Mouse (Mus musculus) small intestine, adult 2 months (tissue): Measurements from ENCODE around the gene Pip5k1c.

Experiments used
- CTCF ChIP-seq: fragments of 200-500 bp; IDR thresholded peaks from 2 replicates; pipeline ENCODE4 v1.5.1; 2012; ENCODE audit warnings: low read depth, mild to moderate bottlenecking, control low read depth, inconsistent platforms, low read length, moderate library complexity, mixed read lengths; ENCODE audit not compliant: insufficient replicate concordance, insufficient read length; ENCODE audit errors: extremely low read depth
- POLR2A ChIP-seq: fragments of 200-500 bp; IDR thresholded peaks from 2 replicates; pipeline ENCODE4 v1.6.1; 2012; ENCODE audit warnings: low read depth, mild to moderate bottlenecking, control low read depth, inconsistent platforms, low read length, moderate library complexity

DNA sequence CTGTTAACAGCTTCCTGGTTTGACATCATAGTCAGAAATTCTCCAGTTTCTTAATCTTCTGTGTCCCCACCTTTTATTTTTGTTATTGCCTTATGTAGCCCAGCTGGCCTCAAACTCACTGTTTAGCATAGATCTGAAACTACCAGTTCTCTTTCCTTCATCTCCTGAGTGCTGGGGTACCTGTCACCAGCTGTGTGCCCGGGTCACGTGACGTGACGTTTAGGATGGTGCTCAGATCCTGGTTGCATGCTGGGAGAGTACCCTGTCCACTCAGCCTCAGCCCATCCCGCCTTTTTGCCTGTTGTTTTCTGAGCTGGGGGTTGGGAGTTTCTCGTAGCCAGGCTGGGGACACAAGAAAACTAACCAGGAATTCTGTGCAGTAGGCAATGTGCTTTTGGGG lies 4.5 kb downstream of the Pip5k1c start:
- TF ChIP-seq CTCF, result no peak
- TF ChIP-seq POLR2A, result no peak
